7 mouse cellular contexts compared by ENCODE assay signal in genomic region chr4:102087566-102088234, GRCm38 (mm10). TPM values are rescaled to one million over a fixed set of nuclear protein-coding genes. Genes with fewer than 3 reads are reported as not detected.
DNase-seq lines count a peak whose midpoint lies in the region; ATAC-seq and TF ChIP-seq lines count a peak whose summit lies in the region.

No protein-coding gene starts in this region.

- TF ChIP-seq CTCF in ES-Bruce4 (IDR thresholded peaks at IDR 0.05; ENCODE audit: low read depth, low read length): no peak

- peak overlapping the region; percentile 99 for H3K4me2 ChIP-seq in hindbrain, embryonic 12.5 days (replicated peaks)
- H3K4me2 ChIP-seq in neural tube, embryonic 11.5 days (ENCODE audit: low read depth): peak overlapping the region; percentile 96

- TF ChIP-seq POLR2A in ES-Bruce4 (IDR thresholded peaks at IDR 0.05; ENCODE audit: insufficient read depth, low read length): no peak

- no peak overlapping the region for H3K27ac ChIP-seq in ES-Bruce4 (ENCODE audit: insufficient read depth, low read length)
- H3K27ac ChIP-seq in hindbrain, embryonic 12.5 days: no peak overlapping the region
- H3K27ac ChIP-seq in limb, embryonic 10.5 days: peak overlapping the region; percentile 47; the same call in 1 of the 2 replicates
- no peak overlapping the region for H3K27ac ChIP-seq in neural tube, embryonic 11.5 days (ENCODE audit: low read depth, low read length)

- no peaks in the 10 kb centered on the region for H3K4me1 ChIP-seq in ES-Bruce4 (ENCODE audit: control insufficient read depth, insufficient read depth, low read length)
- peaks cover 11% of the 10 kb centered on the region; the same call in 1 of the 2 replicates for H3K4me1 ChIP-seq in hindbrain, embryonic 12.5 days
- H3K4me1 ChIP-seq in limb, embryonic 10.5 days: peaks cover 16% of the 10 kb centered on the region
- no peaks in the 10 kb centered on the region for H3K4me1 ChIP-seq in neural tube, embryonic 11.5 days (ENCODE audit: control insufficient read depth, insufficient read depth, low read length)

- no peaks in the 10 kb centered on the region for H3K9me3 ChIP-seq in ES-Bruce4 (replicated peaks; ENCODE audit: control insufficient read depth, insufficient read depth, low read length, poor library complexity, severe bottlenecking)
- H3K9me3 ChIP-seq in hindbrain, embryonic 12.5 days (replicated peaks): no peaks in the 10 kb centered on the region
- H3K9me3 ChIP-seq in limb, embryonic 10.5 days (replicated peaks): no peaks in the 10 kb centered on the region
- no peaks in the 10 kb centered on the region for H3K9me3 ChIP-seq in neural tube, embryonic 11.5 days (ENCODE audit: control insufficient read depth, low read length)

- peak; percentile 34 for DNase-seq in Muller cell, postnatal 12 days (ENCODE audit: inconsistent ontology term)
- peak; percentile 56 for DNase-seq in embryo, embryonic 9.5 days (ENCODE audit: extremely low spot score)
- peak; percentile 67 for DNase-seq in limb, embryonic 10.5 days (ENCODE audit: low spot score)
- DNase-seq in neural tube, embryonic 11.5 days (ENCODE audit: low spot score): peak; percentile 63

- H3K36me3 ChIP-seq in ES-Bruce4 (ENCODE audit: control insufficient read depth, insufficient read depth, low read length, poor library complexity, severe bottlenecking): no peaks in the 10 kb centered on the region
- no peaks in the 10 kb centered on the region for H3K36me3 ChIP-seq in hindbrain, embryonic 12.5 days
- no peaks in the 10 kb centered on the region for H3K36me3 ChIP-seq in limb, embryonic 10.5 days
- H3K36me3 ChIP-seq in neural tube, embryonic 11.5 days (ENCODE audit: control insufficient read depth, insufficient read depth, low read length): no peaks in the 10 kb centered on the region

- no peak for TF ChIP-seq EP300 in ES-Bruce4 (IDR thresholded peaks at IDR 0.05; ENCODE audit: insufficient read depth, low read depth, low read length)

- H3K9ac ChIP-seq in ES-Bruce4 (ENCODE audit: low read depth, poor library complexity, severe bottlenecking): peak overlapping the region; percentile 26
- H3K9ac ChIP-seq in hindbrain, embryonic 12.5 days: peak overlapping the region; percentile 67
- H3K9ac ChIP-seq in neural tube, embryonic 11.5 days (ENCODE audit: low read length): peak overlapping the region; percentile 51

- peak; percentile 88 for ATAC-seq in hindbrain, embryonic 12.5 days (ENCODE audit: low FRiP score)
- peak; percentile 83 for ATAC-seq in neural tube, embryonic 11.5 days (ENCODE audit: insufficient read depth, low FRiP score, low TSS enrichment)
- no peak for ATAC-seq in activated CD4-positive, CD25-positive, alpha-beta regulatory T cell, adult 4 months

- under 1% methylated on average over 64 of the region's 64 CpGs for WGBS in hindbrain, embryonic 12.5 days
- under 1% methylated on average over 64 of the region's 64 CpGs for WGBS in limb, embryonic 10.5 days
- under 1% methylated on average over 64 of the region's 64 CpGs for WGBS in neural tube, embryonic 11.5 days

- H3K4me3 ChIP-seq in ES-Bruce4 (ENCODE audit: low read depth, low read length): peak overlapping the region; percentile 68
- H3K4me3 ChIP-seq in hindbrain, embryonic 12.5 days: peak overlapping the region; percentile 62
- H3K4me3 ChIP-seq in limb, embryonic 10.5 days: peak overlapping the region; percentile 64
- H3K4me3 ChIP-seq in neural tube, embryonic 11.5 days (ENCODE audit: low read depth, low read length): peak overlapping the region; percentile 52

- peaks cover 4% of the 10 kb centered on the region for H3K27me3 ChIP-seq in ES-Bruce4 (ENCODE audit: control insufficient read depth, insufficient read depth, low read length, poor library complexity, severe bottlenecking)
- peaks cover 41% of the 10 kb centered on the region for H3K27me3 ChIP-seq in hindbrain, embryonic 12.5 days
- H3K27me3 ChIP-seq in limb, embryonic 10.5 days (ENCODE audit: low read depth, poor library complexity, severe bottlenecking): peaks cover 49% of the 10 kb centered on the region
- peaks cover 14% of the 10 kb centered on the region for H3K27me3 ChIP-seq in neural tube, embryonic 11.5 days (ENCODE audit: control insufficient read depth, insufficient read depth, low read length)

RNA-seq across cellular contexts. Expression of gene Pde4b, which starts 0.4 kb away (rescaled TPM):
- 0.81 and 0.87 TPM in 2 replicates for polyA plus RNA-seq in ES-Bruce4 (2011; ENCODE audit: insufficient read depth, insufficient read length, low read depth, missing spikeins)
- polyA plus RNA-seq in hindbrain, embryonic 12.5 days (2016; fragmentation: Nextera tagmentation; extraction: Ambion mirVana): 12.5 and 13.6 TPM in 2 replicates
- 4.5 and 6.2 TPM in 2 replicates for polyA plus RNA-seq in limb, embryonic 10.5 days (2016; fragmentation: Nextera tagmentation; extraction: Ambion mirVana)
- polyA plus RNA-seq in neural tube, embryonic 11.5 days (2014; fragmentation: Nextera tagmentation; extraction: Ambion mirVana): 14.6 and 15.7 TPM in 2 replicates
- polyA plus RNA-seq in activated CD4-positive, CD25-positive, alpha-beta regulatory T cell, adult 4 months (2017; shearing (Covaris generic)): 10 to 100 TPM; 57.3 to 59.4 TPM
